Mouse (Mus musculus) forebrain, postnatal 0 days (tissue): ENCODE data around the gene Greb1. TPM values are rescaled to one million over a fixed set of nuclear protein-coding genes. Genes with fewer than 3 reads are reported as not detected.
A peak's percentile ranks its signal among the peaks of the same experiment; 100 is the strongest.

Experiments
- ATAC-seq: fragments of 200-750 bp; cut with Nextera tagmentation; 2 replicates; pipeline ENCODE4 v1.8.0; 2017; ENCODE audit warnings: mild to moderate bottlenecking, moderate library complexity
- DNase-seq: peaks from one replicate; pipeline ENCODE4 v3.0.0-alpha.2; 2015
- H3K27ac ChIP-seq: fragments of 300-500 bp; sonication (generic); 2 replicates; pipeline ENCODE4 v1.5.1; 2014; ENCODE audit warnings: low read depth, mild to moderate bottlenecking, antibody characterized with exemption, low read length, moderate library complexity, mixed read lengths
- H3K27me3 ChIP-seq: fragments of 300-500 bp; sonication (generic); 2 replicates; pipeline ENCODE4 v1.6.1; 2014; ENCODE audit warnings: mild to moderate bottlenecking, low read length, mixed read lengths; ENCODE audit not compliant: insufficient read depth
- H3K36me3 ChIP-seq: fragments of 300-500 bp; sonication (generic); 2 replicates; pipeline ENCODE4 v1.6.1; 2014; ENCODE audit warnings: mild to moderate bottlenecking, moderate library complexity; ENCODE audit not compliant: insufficient read depth
- H3K4me1 ChIP-seq: fragments of 300-500 bp; sonication (generic); 2 replicates; pipeline ENCODE4 v1.6.1; 2014; ENCODE audit warnings: antibody characterized with exemption; ENCODE audit not compliant: insufficient read depth
- H3K4me2 ChIP-seq: fragments of 300-500 bp; sonication (generic); 2 replicates; pipeline ENCODE4 v1.6.1; 2014; ENCODE audit warnings: low read depth, mild to moderate bottlenecking, moderate library complexity
- H3K4me3 ChIP-seq: fragments of 300-500 bp; sonication (generic); 2 replicates; pipeline ENCODE4 v1.5.1; 2014; ENCODE audit warnings: low read depth, low read length, mixed read lengths
- H3K9ac ChIP-seq: fragments of 300-500 bp; sonication (generic); 2 replicates; pipeline ENCODE4 v1.6.1; 2014; ENCODE audit warnings: mild to moderate bottlenecking
- H3K9me3 ChIP-seq: fragments of 300-500 bp; sonication (generic); 2 replicates; pipeline ENCODE4 v1.6.1; 2016; ENCODE audit warnings: low read length
- CTCF ChIP-seq: sonication (generic); IDR thresholded peaks from 2 replicates; pipeline ENCODE4 v1.5.1; 2016; ENCODE audit warnings: antibody characterized with exemption, control low read depth, low read depth
- WGBS: fragments of 180-500 bp; shearing (Covaris S2); extraction: QIAGEN DNeasy Blood & Tissue Kit; methylation state at CpG from one replicate; pipeline ENCODE4 v1.1.7; 2014; 5-methylcytosine and 5-hydroxymethylcytosine counted together
- microRNA-seq, 2 experiments: library from miRNA; unstranded; fragments of <30 nt; microRNA quantifications; one replicate each; pipeline ENCODE4; 2016
- polyA plus RNA-seq: library from polyadenylated mRNA; unstranded; fragments of >200 nt; fragmentation: Nextera tagmentation; extraction: Ambion mirVana; gene quantifications from 2 replicates; pipeline ENCODE4 v1.2.1, GENCODE M21; 2015
- total RNA-seq: library from RNA; depleted of rRNA; stranded (reverse); fragments of >200 nt; gene quantifications from 2 replicates; pipeline ENCODE4 v1.2.3, GENCODE M21; 2014; rRNA removed

The Greb1 gene
- total and polyA plus RNA-seq, 2 experiments from 2014 or later = 0.25 to 0.48 TPM

GRCm38 (mm10) chr12:16639078-16639771 is 161.5 kb downstream of the Greb1 start:
- no peak overlapping the region for H3K9ac ChIP-seq
- no peak for DNase-seq
- H3K9me3 ChIP-seq = no peaks in the 10 kb centered on the region
- H3K36me3 ChIP-seq = no peaks in the 10 kb centered on the region
- no peaks in the 10 kb centered on the region for H3K27me3 ChIP-seq
- no peak overlapping the region for H3K4me2 ChIP-seq
- no peak overlapping the region for H3K27ac ChIP-seq
- no peak for ATAC-seq
- H3K4me1 ChIP-seq = 0 out of 2 replicates have a peak, but pooled peaks cover 6% of the 10 kb centered on the region
- 70% methylated on average over 12 of the region's 12 CpGs for WGBS
- TF ChIP-seq CTCF = peak; percentile 39
- H3K4me3 ChIP-seq = no peak overlapping the region

GRCm38 (mm10) chr12:16635816-16636215 is 164.9 kb downstream of the Greb1 start:
- DNase-seq (no peak), ATAC-seq (no peak)
- H3K27me3 ChIP-seq = no peaks in the 10 kb centered on the region
- no peak overlapping the region for H3K4me3 ChIP-seq
- no peak overlapping the region for H3K27ac ChIP-seq
- no peak overlapping the region for H3K4me2 ChIP-seq
- no peaks in the 10 kb centered on the region for H3K36me3 ChIP-seq
- no peaks in the 10 kb centered on the region for H3K9me3 ChIP-seq
- no peak for TF ChIP-seq CTCF
- no peak overlapping the region for H3K9ac ChIP-seq
- 78% methylated on average over 6 of the region's 6 CpGs for WGBS
- no peaks in the 10 kb centered on the region for H3K4me1 ChIP-seq

GRCm38 (mm10) chr12:16634075-16634813 is 166.4 kb downstream of the Greb1 start:
- 55% methylated on average over 14 of the region's 14 CpGs for WGBS

DNA sequence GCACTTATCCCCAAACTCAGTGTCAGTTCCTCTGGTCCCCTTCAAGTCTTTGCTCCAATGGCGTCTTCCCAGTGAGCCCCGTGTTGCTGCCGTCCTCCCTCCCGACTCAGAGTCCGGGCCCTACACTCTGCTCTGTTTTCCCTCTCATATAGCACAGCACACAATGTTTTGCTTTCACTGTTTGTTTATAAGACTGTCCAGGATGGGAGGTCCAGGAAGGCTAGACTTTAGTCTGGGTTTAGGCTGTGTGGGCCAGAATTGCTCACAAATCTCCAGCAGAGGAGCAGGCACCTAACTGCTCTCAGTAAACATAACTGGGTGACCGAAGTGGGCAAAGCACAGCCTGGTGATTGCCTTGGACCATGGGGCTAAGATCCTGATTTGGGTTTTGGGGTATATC is 167.5 kb downstream of the Greb1 start:
- no peaks in the 10 kb centered on the region for H3K36me3 ChIP-seq
- DNase-seq (no peak), ATAC-seq (no peak)
- 91% methylated on average over 6 of the region's 6 CpGs for WGBS
- H3K27me3 ChIP-seq = no peaks in the 10 kb centered on the region
- H3K4me1 ChIP-seq = no peaks in the 10 kb centered on the region
- TF ChIP-seq CTCF = no peak
- H3K9me3 ChIP-seq = no peaks in the 10 kb centered on the region
- H3K4me3 ChIP-seq = no peak overlapping the region
- no peak overlapping the region for H3K9ac ChIP-seq
- no peak overlapping the region for H3K4me2 ChIP-seq
- H3K27ac ChIP-seq = no peak overlapping the region

More at GRCm38 (mm10) chr12:16634075-16634813, 166.4 kb downstream of the Greb1 start:
- Histone ChIP-seq H3K9me3 (no peaks in the 10 kb centered on the region), H3K4me2 (no peak overlapping the region), H3K36me3 (no peaks in the 10 kb centered on the region), H3K27me3 (no peaks in the 10 kb centered on the region), H3K4me3 (no peak overlapping the region), H3K27ac (no peak overlapping the region), H3K4me1 (no peaks in the 10 kb centered on the region), H3K9ac (no peak overlapping the region)
- peak; percentile 74 for DNase-seq
- ATAC-seq = peak; percentile 56; the same call in 1 of the 2 replicates
- peak; percentile 75 for TF ChIP-seq CTCF

GRCm38 (mm10) chr12:16631423-16631822 is 169.3 kb downstream of the Greb1 start:
- Histone ChIP-seq H3K27ac (no peak overlapping the region), H3K36me3 (no peaks in the 10 kb centered on the region), H3K9me3 (no peaks in the 10 kb centered on the region), H3K4me2 (no peak overlapping the region), H3K9ac (no peak overlapping the region), H3K27me3 (no peaks in the 10 kb centered on the region), H3K4me1 (no peaks in the 10 kb centered on the region), H3K4me3 (no peak overlapping the region)
- no peak for DNase-seq
- no peak for ATAC-seq
- no peak for TF ChIP-seq CTCF
- 93% methylated on average over 2 of the region's 2 CpGs for WGBS

DNA sequence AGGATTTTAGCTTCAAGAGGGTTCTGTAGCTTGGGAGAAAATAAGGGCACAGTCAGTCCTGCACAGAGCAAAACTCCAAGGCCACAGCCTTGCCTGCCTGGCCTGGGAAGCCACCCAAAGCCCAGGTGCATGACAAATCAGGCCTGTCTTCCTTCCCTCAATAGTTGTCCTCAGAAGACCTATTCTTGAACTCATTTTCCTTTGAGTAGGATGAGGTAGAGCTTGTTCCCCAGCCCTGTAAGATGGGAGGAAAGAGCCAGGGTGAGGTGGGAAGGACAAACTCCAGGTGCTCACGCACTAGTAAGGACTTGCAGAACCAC is 169.9 kb downstream of the Greb1 start:
- Histone ChIP-seq H3K9me3 (no peaks in the 10 kb centered on the region), H3K36me3 (no peaks in the 10 kb centered on the region), H3K4me1 (no peaks in the 10 kb centered on the region), H3K9ac (no peak overlapping the region), H3K27ac (no peak overlapping the region), H3K27me3 (no peaks in the 10 kb centered on the region), H3K4me3 (no peak overlapping the region), H3K4me2 (no peak overlapping the region)
- ATAC-seq = no peak
- DNase-seq = no peak
- WGBS = 96% methylated on average over 1 of the region's 1 CpGs
- TF ChIP-seq CTCF = no peak

- Histone ChIP-seq H3K36me3 (no peaks in the 10 kb centered on the region), H3K4me3 (no peak overlapping the region), H3K27me3 (no peaks in the 10 kb centered on the region), H3K9me3 (no peaks in the 10 kb centered on the region), H3K4me1 (no peaks in the 10 kb centered on the region), H3K9ac (no peak overlapping the region), H3K4me2 (no peak overlapping the region), H3K27ac (no peak overlapping the region)
- no peak for DNase-seq
- ATAC-seq = no peak
- TF ChIP-seq CTCF = no peak
- 71% methylated on average over 7 of the region's 7 CpGs for WGBS
Measured at GRCm38 (mm10) chr12:16630152-16630865, 170.4 kb downstream of the Greb1 start.

Small RNA genes within 50 kb of the gene (microRNA-seq; reads per million reads assigned to microRNA genes)
- 0 reads per million in 2 experiments for gene Gm44305

Other genes with a start within 250 kb of the Greb1 start
- gene Lpin1, start 189.9 kb downstream of the Greb1 start, total RNA-seq = 14.5 and 15.4 TPM in 2 replicates
- 5.5 and 8.4 TPM in 2 replicates for gene Lpin1, start 189.9 kb downstream of the Greb1 start, polyA plus RNA-seq
- gene Ntsr2, start 147.5 kb downstream of the Greb1 start, total RNA-seq = 4.5 and 7.1 TPM in 2 replicates
- 4.9 and 8.7 TPM in 2 replicates for gene Ntsr2, start 147.5 kb downstream of the Greb1 start, polyA plus RNA-seq
- 18.9 and 26.4 TPM in 2 replicates for gene E2f6, start 10.1 kb upstream of the Greb1 start, total RNA-seq
- 12.2 and 15.4 TPM in 2 replicates for gene E2f6, start 10.1 kb upstream of the Greb1 start, polyA plus RNA-seq
- 33.5 and 43.1 TPM in 2 replicates for gene Rock2, start 94.0 kb upstream of the Greb1 start, total RNA-seq
- gene Rock2, start 94.0 kb upstream of the Greb1 start, polyA plus RNA-seq = 7.0 and 10.5 TPM in 2 replicates
- gene Pqlc3, start 199.5 kb upstream of the Greb1 start, total RNA-seq = 0.46 and 0.86 TPM in 2 replicates
- gene Pqlc3, start 199.5 kb upstream of the Greb1 start, polyA plus RNA-seq = 1.5 and 2.0 TPM in 2 replicates
- 8.5 and 9.2 TPM in 2 replicates for gene 2410004P03Rik, start 210.8 kb upstream of the Greb1 start, total RNA-seq
- gene 2410004P03Rik, start 210.8 kb upstream of the Greb1 start, polyA plus RNA-seq = 8.5 and 9.4 TPM in 2 replicates